Mouse (Mus musculus): ENCODE measurements at regions not wholly inside any gene's neighbourhood (a gene's known extent, or its start where the extent isn't known, plus 50 kb on each side); places are given as distances from the start of the nearest gene placed in this dataset.
A peak's percentile ranks its signal among the peaks of the same experiment; 100 is the strongest.

DNA sequence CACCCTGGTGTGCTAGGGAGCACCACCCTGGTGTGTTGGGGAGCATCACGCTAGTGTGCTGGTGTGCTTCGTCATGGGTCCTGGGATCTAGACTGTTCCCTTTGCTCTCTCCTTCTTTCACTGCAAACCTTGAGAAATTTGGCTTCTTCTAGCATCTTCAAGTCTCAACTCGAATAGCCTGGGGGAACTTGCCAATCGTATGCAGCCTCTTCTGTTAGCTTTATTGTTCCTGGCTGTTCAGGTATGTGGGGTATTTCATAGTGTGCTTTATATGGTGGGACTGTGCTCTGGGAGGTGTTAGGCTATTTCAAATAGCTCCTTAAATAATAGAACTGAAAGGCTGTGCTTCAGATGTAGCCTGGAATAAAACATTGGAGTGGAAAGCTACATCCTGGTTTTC is 135.7 kb upstream of the Pkn2 start:
- Histone ChIP-seq H3K27me3 (no peaks in the 10 kb centered on the region), H3K27ac (no peak overlapping the region), H3K9me3 (replicated peaks) (no peaks in the 10 kb centered on the region), H3K36me3 (ENCODE audit: poor library complexity, severe bottlenecking) (no peaks in the 10 kb centered on the region), H3K4me1 (no peaks in the 10 kb centered on the region), H3K4me2 (no peak overlapping the region), H3K4me3 (no peak overlapping the region), H3K9ac (no peak overlapping the region)
- 83% methylated on average over 4 of the region's 4 CpGs for WGBS
- no peak for ATAC-seq

DNA sequence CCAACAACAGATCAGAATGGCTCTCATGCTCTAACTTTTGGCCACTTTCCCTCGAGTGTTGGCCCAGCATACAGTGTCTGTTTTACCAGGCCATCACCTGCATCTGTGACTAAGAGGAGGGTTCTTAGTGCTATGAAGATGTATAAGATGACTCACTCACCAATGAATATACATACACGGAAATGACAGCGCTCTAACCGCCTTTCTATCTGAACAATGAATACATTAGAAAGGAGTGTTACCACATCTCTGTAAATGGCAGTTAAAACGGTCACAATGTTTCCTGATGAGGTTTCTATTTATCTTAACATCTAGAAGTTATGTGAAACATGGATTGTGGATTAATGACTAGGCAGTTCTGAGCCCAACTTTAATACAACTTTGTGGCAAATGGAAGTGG is 135.0 kb upstream of the Pkn2 start:
- Histone ChIP-seq H3K4me1 (no peaks in the 10 kb centered on the region), H3K27me3 (no peaks in the 10 kb centered on the region), H3K27ac (no peak overlapping the region), H3K9ac (no peak overlapping the region), H3K9me3 (replicated peaks) (no peaks in the 10 kb centered on the region), H3K4me2 (no peak overlapping the region), H3K36me3 (ENCODE audit: poor library complexity, severe bottlenecking) (no peaks in the 10 kb centered on the region), H3K4me3 (no peak overlapping the region)
- ATAC-seq: no peak
- 87% methylated on average over 5 of the region's 5 CpGs for WGBS

GRCm38 (mm10) chr3:143014421-143014820 is 132.6 kb upstream of the Pkn2 start:
- no peaks in the 10 kb centered on the region for H3K4me1 ChIP-seq
- 85% methylated on average over 4 of the region's 4 CpGs for WGBS
- no peaks in the 10 kb centered on the region for H3K36me3 ChIP-seq (ENCODE audit: poor library complexity, severe bottlenecking)
- no peak overlapping the region for H3K4me2 ChIP-seq
- H3K9ac ChIP-seq: no peak overlapping the region
- H3K27ac ChIP-seq: no peak overlapping the region
- no peak for ATAC-seq
- no peaks in the 10 kb centered on the region for H3K27me3 ChIP-seq
- H3K9me3 ChIP-seq (replicated peaks): no peaks in the 10 kb centered on the region
- H3K4me3 ChIP-seq: no peak overlapping the region

GRCm38 (mm10) chr3:143007047-143007446 is 125.2 kb upstream of the Pkn2 start:
- no peaks in the 10 kb centered on the region for H3K36me3 ChIP-seq (ENCODE audit: poor library complexity, severe bottlenecking)
- no peaks in the 10 kb centered on the region for H3K27me3 ChIP-seq
- whole genome bisulfite sequencing: 94% methylated on average over 3 of the region's 3 CpGs
- no peak overlapping the region for H3K9ac ChIP-seq
- H3K27ac ChIP-seq: no peak overlapping the region
- no peaks in the 10 kb centered on the region for H3K9me3 ChIP-seq (replicated peaks)
- no peak overlapping the region for H3K4me3 ChIP-seq
- no peak overlapping the region for H3K4me2 ChIP-seq
- ATAC-seq: no peak
- no peaks in the 10 kb centered on the region for H3K4me1 ChIP-seq

GRCm38 (mm10) chr3:143001952-143002351 is 120.1 kb upstream of the Pkn2 start:
- 72% methylated on average over 5 of the region's 5 CpGs for WGBS
- no peaks in the 10 kb centered on the region for H3K4me1 ChIP-seq
- ATAC-seq: no peak
- no peak overlapping the region for H3K27ac ChIP-seq
- H3K27me3 ChIP-seq: no peaks in the 10 kb centered on the region
- H3K4me3 ChIP-seq: no peak overlapping the region
- no peak overlapping the region for H3K9ac ChIP-seq
- H3K36me3 ChIP-seq (ENCODE audit: poor library complexity, severe bottlenecking): no peaks in the 10 kb centered on the region
- no peaks in the 10 kb centered on the region for H3K9me3 ChIP-seq (replicated peaks)
- no peak overlapping the region for H3K4me2 ChIP-seq

GRCm38 (mm10) chr3:142995981-142996743 is 114.4 kb upstream of the Pkn2 start:
- WGBS: 61% methylated on average over 3 of the region's 3 CpGs
- no peaks in the 10 kb centered on the region for H3K4me1 ChIP-seq
- no peaks in the 10 kb centered on the region for H3K27me3 ChIP-seq
- H3K27ac ChIP-seq: no peak overlapping the region
- no peaks in the 10 kb centered on the region for H3K36me3 ChIP-seq (ENCODE audit: poor library complexity, severe bottlenecking)
- no peak overlapping the region for H3K4me2 ChIP-seq
- H3K4me3 ChIP-seq: no peak overlapping the region
- no peaks in the 10 kb centered on the region for H3K9me3 ChIP-seq (replicated peaks)
- peak; percentile 43 for ATAC-seq
- H3K9ac ChIP-seq: no peak overlapping the region

GRCm38 (mm10) chr3:142984547-142984946 is 102.7 kb upstream of the Pkn2 start:
- WGBS: 91% methylated on average over 5 of the region's 5 CpGs
- no peak overlapping the region for H3K9ac ChIP-seq
- no peak overlapping the region for H3K27ac ChIP-seq
- H3K36me3 ChIP-seq (ENCODE audit: poor library complexity, severe bottlenecking): no peaks in the 10 kb centered on the region
- no peak overlapping the region for H3K4me2 ChIP-seq
- no peak for ATAC-seq
- H3K4me1 ChIP-seq: no peaks in the 10 kb centered on the region
- no peak overlapping the region for H3K4me3 ChIP-seq
- no peaks in the 10 kb centered on the region for H3K27me3 ChIP-seq
- no peaks in the 10 kb centered on the region for H3K9me3 ChIP-seq (replicated peaks)

DNA sequence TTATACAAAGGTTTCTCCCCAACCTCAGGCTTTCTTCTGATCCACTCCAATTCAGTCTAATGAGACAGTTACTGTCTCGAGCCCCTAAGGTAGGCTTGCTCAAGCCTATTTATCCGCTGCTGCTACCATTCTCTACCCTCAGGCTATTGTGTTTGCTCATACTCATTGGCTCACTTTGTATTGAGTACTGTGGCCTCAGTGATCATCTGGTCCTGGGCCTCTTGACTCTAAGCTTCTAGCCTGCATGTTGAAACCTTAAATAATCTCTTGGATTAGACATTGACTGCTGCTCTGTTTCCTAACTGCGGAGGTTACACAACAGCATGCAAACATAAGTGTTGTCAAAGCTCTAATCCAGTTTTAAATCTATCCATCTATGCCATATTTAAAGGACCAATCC is 99.4 kb upstream of the Pkn2 start:
- 56% methylated on average over 3 of the region's 3 CpGs for WGBS
- ATAC-seq: no peak
- H3K9me3 ChIP-seq (replicated peaks): no peaks in the 10 kb centered on the region
- no peak overlapping the region for H3K4me2 ChIP-seq
- H3K4me3 ChIP-seq: no peak overlapping the region
- H3K4me1 ChIP-seq: peaks cover 5% of the 10 kb centered on the region; the same call in 1 of the 2 replicates
- no peaks in the 10 kb centered on the region for H3K36me3 ChIP-seq (ENCODE audit: poor library complexity, severe bottlenecking)
- H3K27me3 ChIP-seq: no peaks in the 10 kb centered on the region
- no peak overlapping the region for H3K9ac ChIP-seq
- no peak overlapping the region for H3K27ac ChIP-seq

DNA sequence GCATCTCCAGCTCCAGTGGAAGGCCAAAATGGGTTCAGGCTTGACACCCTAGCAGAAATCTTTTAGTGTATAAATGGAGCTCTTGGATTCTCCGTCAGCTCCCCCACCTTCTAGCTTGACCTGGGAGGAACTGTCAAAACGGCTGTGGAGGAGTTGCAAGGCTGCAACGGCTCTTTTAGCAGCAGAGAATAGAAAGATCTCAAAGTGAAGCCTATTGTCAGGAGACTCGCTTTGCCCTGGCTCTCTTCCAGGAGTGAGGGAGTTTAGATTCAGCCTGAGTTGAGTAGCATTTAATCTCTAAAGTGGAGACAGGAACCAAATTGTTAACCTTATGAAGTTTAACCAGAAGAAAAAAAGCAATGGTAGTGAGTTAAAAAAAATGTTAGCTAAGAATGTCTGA is 97.4 kb upstream of the Pkn2 start:
- Histone ChIP-seq H3K9ac (no peak overlapping the region), H3K4me2 (no peak overlapping the region), H3K27me3 (no peaks in the 10 kb centered on the region), H3K4me1 (peaks cover 5% of the 10 kb centered on the region; the same call in 1 of the 2 replicates), H3K27ac (no peak overlapping the region), H3K9me3 (replicated peaks) (no peaks in the 10 kb centered on the region), H3K4me3 (no peak overlapping the region), H3K36me3 (ENCODE audit: poor library complexity, severe bottlenecking) (no peaks in the 10 kb centered on the region)
- WGBS: 8% methylated on average over 4 of the region's 4 CpGs
- no peak for ATAC-seq

DNA sequence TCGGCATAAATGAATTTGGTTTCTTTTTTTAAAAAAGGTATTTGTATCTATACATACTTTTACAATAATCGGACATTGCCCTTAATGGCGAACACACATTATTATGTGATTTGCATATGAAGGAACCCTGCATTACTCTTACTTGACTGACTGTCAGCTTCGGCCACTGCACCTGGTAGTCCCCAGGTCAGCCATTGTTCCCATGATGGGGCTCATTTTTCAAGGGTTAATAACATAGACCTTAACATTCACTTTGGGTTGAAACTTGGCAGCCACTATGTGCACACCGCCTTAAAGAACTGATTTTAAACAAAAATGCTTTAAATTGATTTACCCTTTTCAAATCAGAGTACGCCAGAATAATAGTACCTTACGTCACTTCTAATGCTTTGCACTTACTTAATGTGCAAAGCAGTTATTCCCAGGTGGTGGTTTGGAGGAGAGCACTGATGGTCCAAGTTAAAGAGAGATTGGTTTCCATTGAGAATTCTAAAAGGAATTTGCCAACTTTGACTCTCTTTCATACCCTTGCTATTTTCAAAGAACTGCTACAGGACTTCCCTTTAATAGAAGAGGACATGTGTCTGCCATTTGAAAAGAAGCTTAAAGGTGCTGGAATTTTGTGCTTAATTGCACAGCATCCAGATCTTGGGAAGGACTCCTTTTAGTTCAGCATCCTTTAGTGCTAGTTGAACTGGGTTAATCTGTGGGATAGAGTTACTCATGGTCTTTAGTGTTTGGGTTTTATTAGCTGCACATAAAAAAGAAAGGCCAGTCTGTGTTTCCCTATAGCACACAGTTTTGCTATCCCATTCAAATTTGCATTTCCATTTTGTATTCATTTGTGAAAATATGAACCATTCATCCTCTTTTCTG is 95.0 kb upstream of the Pkn2 start:
- H3K9me3 ChIP-seq (replicated peaks): no peaks in the 10 kb centered on the region

DNA sequence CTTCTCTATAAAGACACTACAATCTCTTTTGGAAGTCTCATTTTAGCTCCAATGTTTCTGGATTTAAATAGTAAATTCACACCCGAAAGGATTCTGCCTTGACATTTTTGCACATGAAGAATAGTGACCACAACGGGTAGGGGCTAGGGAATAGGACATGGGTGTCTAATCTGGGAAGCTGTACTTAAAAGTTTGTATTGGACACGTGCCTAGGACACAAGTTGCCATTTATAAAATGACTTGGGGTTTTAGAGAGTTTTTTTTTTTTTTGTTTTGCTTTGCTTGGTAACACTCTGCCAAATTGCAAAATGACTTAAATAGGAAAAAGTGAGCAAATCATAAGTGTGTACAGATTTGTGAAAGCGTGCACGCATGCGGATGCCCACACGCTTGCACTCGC is 93.8 kb upstream of the Pkn2 start:
- Histone ChIP-seq H3K4me3 (no peak overlapping the region), H3K9ac (no peak overlapping the region), H3K36me3 (ENCODE audit: poor library complexity, severe bottlenecking) (no peaks in the 10 kb centered on the region), H3K4me1 (peaks cover 5% of the 10 kb centered on the region; the same call in 1 of the 2 replicates), H3K27me3 (no peaks in the 10 kb centered on the region), H3K27ac (no peak overlapping the region), H3K4me2 (no peak overlapping the region), H3K9me3 (replicated peaks) (no peaks in the 10 kb centered on the region)
- WGBS: 86% methylated on average over 8 of the region's 8 CpGs
- no peak for ATAC-seq

More for the DNA sequence above, 95.0 kb upstream of the Pkn2 start:
- H3K4me2 ChIP-seq: no peak overlapping the region
- no peaks in the 10 kb centered on the region for H3K36me3 ChIP-seq (ENCODE audit: poor library complexity, severe bottlenecking)
- no peak overlapping the region for H3K4me3 ChIP-seq
- no peak overlapping the region for H3K9ac ChIP-seq
- peak; percentile 48; the same call in 1 of the 2 replicates for ATAC-seq
- H3K4me1 ChIP-seq: peaks cover 5% of the 10 kb centered on the region; the same call in 1 of the 2 replicates
- H3K27me3 ChIP-seq: no peaks in the 10 kb centered on the region
- 50% methylated on average over 7 of the region's 7 CpGs for WGBS
- H3K27ac ChIP-seq: no peak overlapping the region

DNA sequence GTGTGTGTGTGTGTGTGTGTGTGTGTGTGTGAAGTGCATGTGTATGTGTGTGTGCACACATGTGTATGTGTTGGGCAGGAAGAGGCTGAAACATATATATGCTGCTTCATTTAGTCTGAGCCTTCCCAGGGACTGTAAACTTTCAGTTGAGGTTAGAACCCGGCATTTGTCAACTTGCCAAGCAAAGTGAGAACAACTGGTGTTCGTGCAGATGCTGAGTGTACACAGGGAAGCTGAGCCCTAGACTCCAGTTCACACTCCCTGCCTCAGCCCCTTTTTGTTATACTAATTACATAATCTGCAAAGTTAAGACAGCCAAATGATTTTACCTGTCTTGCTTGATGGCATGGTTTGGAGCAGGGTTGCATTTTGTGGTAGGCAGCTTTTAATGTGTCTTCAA is 87.7 kb upstream of the Pkn2 start:
- H3K9me3 ChIP-seq (replicated peaks): no peaks in the 10 kb centered on the region
- no peak overlapping the region for H3K27ac ChIP-seq
- no peaks in the 10 kb centered on the region for H3K4me1 ChIP-seq
- no peaks in the 10 kb centered on the region for H3K27me3 ChIP-seq
- H3K4me2 ChIP-seq: no peak overlapping the region
- ATAC-seq: no peak
- 61% methylated on average over 2 of the region's 2 CpGs for WGBS
- H3K4me3 ChIP-seq: no peak overlapping the region
- H3K9ac ChIP-seq: no peak overlapping the region
- no peaks in the 10 kb centered on the region for H3K36me3 ChIP-seq (ENCODE audit: poor library complexity, severe bottlenecking)

Measured in forebrain, embryonic 13.5 days (tissue).